Mouse (Mus musculus): ENCODE results near the gene Fzd9.

DNA sequence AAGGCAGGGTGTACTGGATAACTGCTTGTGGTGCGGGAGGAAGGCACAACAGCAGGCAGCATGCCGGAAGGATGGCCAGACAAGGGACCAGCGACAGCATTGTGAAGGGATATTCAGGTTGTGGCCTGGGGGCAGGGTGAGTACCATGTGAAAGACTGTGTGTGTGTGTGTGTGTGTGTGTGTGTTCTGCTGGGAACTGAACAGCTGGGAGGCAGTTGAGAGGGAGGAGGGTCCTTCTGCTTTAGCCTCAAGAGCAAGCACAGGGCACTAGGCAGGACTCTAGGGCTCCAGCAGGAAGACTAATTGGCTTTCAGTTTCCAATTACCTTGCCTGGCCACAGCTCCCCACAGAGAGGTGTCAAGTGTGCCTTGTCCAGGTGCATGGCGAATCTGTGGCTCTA is 40.2 kb upstream of the Fzd9 start:
- TF ChIP-seq CTCF (IDR thresholded peaks at IDR 0.05) (no peak), EP300 (IDR thresholded peaks at IDR 0.05; ENCODE audit: insufficient read depth, low read depth, low read length) (no peak), POLR2A (IDR thresholded peaks at IDR 0.05; ENCODE audit: insufficient read depth, low read depth, low read length) (no peak)
